Mouse (Mus musculus): Measurements from ENCODE around the gene Nexmif. TPM values are rescaled to one million over a fixed set of nuclear protein-coding genes. Genes with fewer than 3 reads are reported as not detected.
A peak's percentile ranks its signal among the peaks of the same experiment; 100 is the strongest.

Gene Nexmif
- total and polyA plus RNA-seq, 3 experiments: 0.02 to 0.20 (median 0.13) TPM

- Histone ChIP-seq H3K79me2 (replicated peaks; ENCODE audit: control insufficient read depth, insufficient read depth, low read length) (no peaks in the 10 kb centered on the region), H3K27me3 (ENCODE audit: control insufficient read depth, insufficient read depth, low read length) (no peaks in the 10 kb centered on the region), H3K4me3 (no peak overlapping the region), H3K4me1 (ENCODE audit: control insufficient read depth, insufficient read depth, low read length) (no peaks in the 10 kb centered on the region), H3K27ac (no peak overlapping the region), H3K36me3 (ENCODE audit: control insufficient read depth, insufficient read depth, low read length) (no peaks in the 10 kb centered on the region), H3K9ac (ENCODE audit: low read depth, low read length) (no peak overlapping the region)
- WGBS: 56% methylated on average over 2 of the region's 2 CpGs
- no peak for TF ChIP-seq CTCF (IDR thresholded peaks at IDR 0.05)
- DNase-seq: no peak
- intact Hi-C loops (cut with DNase I): no loop called here
These were observed 146.1 kb downstream of the Nexmif start for GRCm38 (mm10) chrX:104054848-104055247.

DNA sequence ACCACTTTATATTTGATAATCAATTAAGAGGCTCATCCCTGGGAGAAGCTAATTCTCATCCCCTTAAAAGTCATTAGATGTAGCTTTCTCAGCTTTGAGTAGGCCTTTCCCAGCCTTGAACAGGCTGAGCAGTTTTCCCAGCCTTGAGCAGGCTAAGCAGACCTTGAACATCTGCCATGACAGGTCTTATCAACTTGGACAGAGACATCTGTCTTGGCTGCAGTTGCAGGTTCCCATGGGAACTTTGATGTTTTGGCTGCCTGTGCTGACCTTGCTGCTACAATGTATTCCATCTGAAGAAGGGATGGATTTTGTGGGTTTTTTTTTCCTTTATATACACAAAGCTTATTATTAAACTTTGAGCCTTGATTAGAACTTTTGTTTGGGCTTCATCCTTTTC is 160.7 kb downstream of the Nexmif start:
- Histone ChIP-seq H3K9ac (ENCODE audit: low read depth, low read length) (no peak overlapping the region), H3K79me2 (replicated peaks; ENCODE audit: control insufficient read depth, insufficient read depth, low read length) (no peaks in the 10 kb centered on the region), H3K4me3 (no peak overlapping the region), H3K27ac (no peak overlapping the region), H3K27me3 (ENCODE audit: control insufficient read depth, insufficient read depth, low read length) (no peaks in the 10 kb centered on the region), H3K36me3 (ENCODE audit: control insufficient read depth, insufficient read depth, low read length) (no peaks in the 10 kb centered on the region), H3K4me1 (ENCODE audit: control insufficient read depth, insufficient read depth, low read length) (no peaks in the 10 kb centered on the region)
- TF ChIP-seq POLR2A (IDR thresholded peaks at IDR 0.05; ENCODE audit: insufficient read depth, low read depth, low read length): no peak
- no peak for TF ChIP-seq EP300 (IDR thresholded peaks at IDR 0.05; ENCODE audit: insufficient read depth, low read depth, low read length)
- no peak for TF ChIP-seq CTCF (IDR thresholded peaks at IDR 0.05)
- intact Hi-C loops (cut with DNase I): no loop called here
- DNase-seq: peak; percentile 24 to 42

DNA sequence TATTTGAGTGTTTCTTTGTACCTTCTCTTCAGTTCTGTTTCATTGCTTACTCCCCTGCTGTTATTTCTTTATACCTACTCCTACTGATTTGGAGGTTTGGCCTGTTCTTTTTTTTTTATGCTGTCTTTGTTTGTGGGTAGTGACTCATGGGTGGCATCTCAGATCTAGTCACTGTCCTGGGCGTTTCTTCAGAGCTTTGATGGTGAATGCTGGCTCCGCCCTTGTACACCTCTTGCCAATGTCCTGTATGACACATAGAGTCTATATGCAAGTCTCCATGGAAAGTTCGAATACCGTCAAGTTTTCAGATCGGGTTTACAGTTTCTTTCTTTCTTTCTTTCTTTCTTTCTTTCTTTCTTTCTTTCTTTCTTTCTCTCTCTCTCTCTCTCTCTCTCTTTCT is 167.1 kb downstream of the Nexmif start:
- Histone ChIP-seq H3K4me3 (no peak overlapping the region), H3K27me3 (ENCODE audit: control insufficient read depth, insufficient read depth, low read length) (no peaks in the 10 kb centered on the region), H3K36me3 (ENCODE audit: control insufficient read depth, insufficient read depth, low read length) (no peaks in the 10 kb centered on the region), H3K79me2 (replicated peaks; ENCODE audit: control insufficient read depth, insufficient read depth, low read length) (no peaks in the 10 kb centered on the region), H3K4me1 (ENCODE audit: control insufficient read depth, insufficient read depth, low read length) (no peaks in the 10 kb centered on the region), H3K27ac (no peak overlapping the region), H3K9ac (ENCODE audit: low read depth, low read length) (no peak overlapping the region)
- 73% methylated on average over 5 of the region's 5 CpGs for WGBS
- DNase-seq: no peak
- intact Hi-C loops (cut with DNase I): no loop called here
- TF ChIP-seq POLR2A (IDR thresholded peaks at IDR 0.05; ENCODE audit: insufficient read depth, low read depth, low read length): no peak
- TF ChIP-seq CTCF (IDR thresholded peaks at IDR 0.05): no peak
- no peak for TF ChIP-seq EP300 (IDR thresholded peaks at IDR 0.05; ENCODE audit: insufficient read depth, low read depth, low read length)

- Histone ChIP-seq H3K4me1 (ENCODE audit: control insufficient read depth, insufficient read depth, low read length) (no peaks in the 10 kb centered on the region), H3K4me3 (no peak overlapping the region), H3K27ac (no peak overlapping the region), H3K27me3 (ENCODE audit: control insufficient read depth, insufficient read depth, low read length) (no peaks in the 10 kb centered on the region), H3K79me2 (replicated peaks; ENCODE audit: control insufficient read depth, insufficient read depth, low read length) (no peaks in the 10 kb centered on the region), H3K9ac (ENCODE audit: low read depth, low read length) (no peak overlapping the region), H3K36me3 (ENCODE audit: control insufficient read depth, insufficient read depth, low read length) (no peaks in the 10 kb centered on the region)
- no peak for DNase-seq
- 39% methylated on average over 4 of the region's 4 CpGs for WGBS
- TF ChIP-seq EP300 (IDR thresholded peaks at IDR 0.05; ENCODE audit: insufficient read depth, low read depth, low read length) (no peak), POLR2A (IDR thresholded peaks at IDR 0.05; ENCODE audit: insufficient read depth, low read depth, low read length) (no peak), CTCF (IDR thresholded peaks at IDR 0.05) (peak; percentile 48)
- intact Hi-C loops (cut with DNase I): no loop called here
These were observed 168.2 kb downstream of the Nexmif start for GRCm38 (mm10) chrX:104032756-104033155.

Small RNA genes lying within 50 kb of the gene (microRNA-seq; reads per million reads assigned to microRNA genes)
- gene Gm24993 (0 reads per million in 2 experiments), gene Mir672 (26.3 to 31.4 reads per million in 2 experiments)

Other genes starting within 250 kb of the Nexmif start
- 10 to 100 TPM; 21.4 to 28.0 TPM for gene Rlim, start 219.9 kb downstream of the Nexmif start, total RNA-seq (2021)
- 4.1 and 7.8 TPM in 2 replicates for gene Rlim, start 219.9 kb downstream of the Nexmif start, polyA plus RNA-seq (2012; rRNA removed)
- gene Abcb7, start 212.7 kb upstream of the Nexmif start, total RNA-seq (2021): 10 to 100 TPM; 30.2 to 38.5 TPM
- 3.7 and 9.3 TPM in 2 replicates for gene Abcb7, start 212.7 kb upstream of the Nexmif start, polyA plus RNA-seq (2012; rRNA removed)